Mouse (Mus musculus) midbrain, embryonic 10.5 days (tissue): ENCODE measurements around the gene Creb5. TPM values are rescaled to one million over a fixed set of nuclear protein-coding genes. Genes with fewer than 3 reads are reported as not detected.

Experiments
- DNase-seq: peaks from one replicate; pipeline ENCODE4 v3.0.0-alpha.2; 2017; ENCODE audit warnings: low spot score
- H3K27ac ChIP-seq: fragments of 300-500 bp; sonication (generic); replicated peaks from 2 replicates; pipeline ENCODE4 v1.5.1; 2016; ENCODE audit warnings: mild to moderate bottlenecking
- H3K27me3 ChIP-seq: fragments of 300-500 bp; sonication (generic); 2 replicates; pipeline ENCODE4 v1.6.1; 2016; ENCODE audit warnings: low read depth, mild to moderate bottlenecking; ENCODE audit not compliant: poor library complexity, severe bottlenecking
- H3K36me3 ChIP-seq: fragments of 300-500 bp; sonication (generic); 2 replicates; pipeline ENCODE4 v1.6.1; 2016; ENCODE audit warnings: mild to moderate bottlenecking, moderate library complexity
- H3K4me1 ChIP-seq: fragments of 300-500 bp; sonication (generic); 2 replicates; pipeline ENCODE4 v1.6.1; 2016
- H3K4me3 ChIP-seq: fragments of 300-500 bp; sonication (generic); 2 replicates; pipeline ENCODE4 v1.5.1; 2016; ENCODE audit warnings: mild to moderate bottlenecking, moderate library complexity
- H3K9me3 ChIP-seq: fragments of 300-500 bp; sonication (generic); replicated peaks from 2 replicates; pipeline ENCODE4 v1.6.1; 2016; ENCODE audit warnings: mild to moderate bottlenecking
- WGBS: fragments of 180-500 bp; shearing (Covaris S2); methylation state at CpG from one replicate; pipeline ENCODE4 v1.1.7; 2016; 5-methylcytosine and 5-hydroxymethylcytosine counted together
- polyA plus RNA-seq: library from polyadenylated mRNA; unstranded; fragments of >200 nt; fragmentation: Nextera tagmentation; extraction: Ambion mirVana; gene quantifications from 2 replicates; pipeline ENCODE4 v1.2.1, GENCODE M21; 2016

Gene Creb5
- polyA plus RNA-seq, 1 experiment from 2014 or later = 4.8 TPM

GRCm38 (mm10) chr6:53510005-53510404, 222.9 kb downstream of the Creb5 start:
- Histone ChIP-seq H3K27ac (no peak overlapping the region), H3K9me3 (no peaks in the 10 kb centered on the region), H3K4me3 (no peak overlapping the region), H3K27me3 (no peaks in the 10 kb centered on the region), H3K36me3 (no peaks in the 10 kb centered on the region), H3K4me1 (no peaks in the 10 kb centered on the region)
- DNase-seq = no peak
- 57% methylated on average over 7 of the region's 7 CpGs for WGBS

DNA sequence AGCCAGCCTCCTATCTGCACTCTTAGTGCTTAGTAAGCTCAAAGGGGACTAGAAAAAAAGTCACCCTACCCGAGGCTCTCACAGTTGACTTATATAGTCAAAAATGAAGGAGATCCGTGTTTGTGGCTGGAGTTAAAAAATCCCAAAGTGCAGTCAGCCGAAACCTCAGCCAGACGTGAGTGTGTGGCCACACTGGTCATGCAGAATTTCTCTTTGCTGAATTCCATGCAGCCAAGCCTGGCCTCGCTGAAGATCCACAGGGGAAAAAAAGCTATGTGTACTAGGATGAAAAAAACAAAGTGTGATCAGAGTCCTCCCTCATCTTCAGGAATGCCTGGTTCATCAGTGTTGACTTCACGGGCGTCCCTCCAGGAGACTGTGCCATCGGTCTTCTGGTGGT, 225.2 kb downstream of the Creb5 start:
- Histone ChIP-seq H3K4me3 (no peak overlapping the region), H3K4me1 (peaks cover 1% of the 10 kb centered on the region; the same call in 1 of the 2 replicates), H3K27ac (no peak overlapping the region), H3K9me3 (no peaks in the 10 kb centered on the region), H3K27me3 (no peaks in the 10 kb centered on the region; the same call in 1 of the 2 replicates), H3K36me3 (no peaks in the 10 kb centered on the region)
- no peak for DNase-seq
- 86% methylated on average over 8 of the region's 8 CpGs for WGBS

DNA sequence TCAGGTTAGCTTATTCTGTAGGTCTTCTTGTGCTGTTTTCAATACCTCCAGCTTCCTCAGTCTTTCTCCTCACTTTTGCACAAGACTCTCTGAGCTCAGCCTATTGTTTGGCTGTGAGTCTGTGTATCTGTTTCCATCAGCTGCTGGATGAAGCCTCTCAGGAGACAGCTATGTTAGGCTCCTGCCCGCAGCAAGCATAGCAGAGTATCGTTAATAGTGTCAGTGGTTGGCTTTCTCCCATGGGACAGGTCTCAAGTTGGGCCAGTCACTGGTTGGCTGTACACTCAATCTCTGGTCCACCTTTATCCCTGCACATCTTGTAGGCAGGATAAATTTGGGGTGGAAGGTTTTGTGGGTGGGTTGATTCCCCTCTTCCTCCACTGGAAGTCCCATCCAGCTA, 226.3 kb downstream of the Creb5 start:
- H3K9me3 ChIP-seq = no peaks in the 10 kb centered on the region
- WGBS = 89% methylated on average over 2 of the region's 2 CpGs
- no peaks in the 10 kb centered on the region for H3K36me3 ChIP-seq
- no peak for DNase-seq
- no peak overlapping the region for H3K27ac ChIP-seq
- H3K4me1 ChIP-seq = peaks cover 5% of the 10 kb centered on the region; the same call in 1 of the 2 replicates
- H3K27me3 ChIP-seq = no peaks in the 10 kb centered on the region; the same call in 1 of the 2 replicates
- H3K4me3 ChIP-seq = no peak overlapping the region

DNA sequence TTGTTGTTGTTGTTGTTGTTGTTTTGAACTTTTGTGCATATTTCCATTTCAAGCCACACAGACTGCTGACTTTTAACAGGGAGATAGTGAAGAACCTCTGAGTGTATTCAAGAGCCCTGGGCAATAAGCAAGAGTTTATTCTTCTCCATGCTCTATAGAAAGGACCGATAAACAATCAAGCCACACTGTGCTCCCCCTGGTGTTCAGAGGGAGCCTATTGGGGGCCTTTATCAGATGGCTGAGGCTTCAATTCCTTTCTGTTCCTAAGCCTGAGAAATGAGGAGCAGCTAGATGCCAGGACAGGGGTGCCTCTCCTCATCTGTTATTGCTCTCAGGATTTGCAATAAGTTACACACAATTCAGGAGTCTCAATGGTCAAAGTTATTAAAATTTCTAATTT, 227.8 kb downstream of the Creb5 start:
- Histone ChIP-seq H3K27me3 (no peaks in the 10 kb centered on the region; the same call in 1 of the 2 replicates), H3K9me3 (no peaks in the 10 kb centered on the region), H3K4me3 (no peak overlapping the region), H3K4me1 (peaks cover 5% of the 10 kb centered on the region; the same call in 1 of the 2 replicates), H3K36me3 (no peaks in the 10 kb centered on the region), H3K27ac (no peak overlapping the region)
- no peak for DNase-seq
- WGBS = 59% methylated on average over 1 of the region's 1 CpGs

DNA sequence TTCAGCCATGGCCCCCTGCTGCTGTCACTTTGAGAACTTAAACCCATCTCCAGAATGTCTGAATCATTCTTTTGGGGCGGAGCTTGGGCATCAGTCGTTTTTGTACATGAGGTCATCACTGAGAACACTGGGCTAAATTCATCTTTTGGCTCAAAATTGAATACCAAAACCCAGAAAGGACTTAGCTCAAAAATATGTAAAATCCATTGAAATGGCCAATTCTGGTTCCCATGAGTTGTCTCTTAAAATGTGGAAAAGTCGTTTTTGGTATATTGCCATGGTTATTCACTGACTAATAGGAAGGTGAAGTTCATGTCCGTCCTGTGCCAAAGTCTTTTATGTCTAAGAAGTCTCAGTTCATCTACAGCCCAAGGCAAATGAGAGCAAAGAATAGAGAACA, 228.5 kb downstream of the Creb5 start:
- 90% methylated on average over 4 of the region's 4 CpGs for WGBS
- peaks cover 5% of the 10 kb centered on the region; the same call in 1 of the 2 replicates for H3K4me1 ChIP-seq
- no peaks in the 10 kb centered on the region; the same call in 1 of the 2 replicates for H3K27me3 ChIP-seq
- H3K9me3 ChIP-seq = no peaks in the 10 kb centered on the region
- no peaks in the 10 kb centered on the region for H3K36me3 ChIP-seq
- no peak overlapping the region for H3K27ac ChIP-seq
- DNase-seq = no peak
- H3K4me3 ChIP-seq = no peak overlapping the region

DNA sequence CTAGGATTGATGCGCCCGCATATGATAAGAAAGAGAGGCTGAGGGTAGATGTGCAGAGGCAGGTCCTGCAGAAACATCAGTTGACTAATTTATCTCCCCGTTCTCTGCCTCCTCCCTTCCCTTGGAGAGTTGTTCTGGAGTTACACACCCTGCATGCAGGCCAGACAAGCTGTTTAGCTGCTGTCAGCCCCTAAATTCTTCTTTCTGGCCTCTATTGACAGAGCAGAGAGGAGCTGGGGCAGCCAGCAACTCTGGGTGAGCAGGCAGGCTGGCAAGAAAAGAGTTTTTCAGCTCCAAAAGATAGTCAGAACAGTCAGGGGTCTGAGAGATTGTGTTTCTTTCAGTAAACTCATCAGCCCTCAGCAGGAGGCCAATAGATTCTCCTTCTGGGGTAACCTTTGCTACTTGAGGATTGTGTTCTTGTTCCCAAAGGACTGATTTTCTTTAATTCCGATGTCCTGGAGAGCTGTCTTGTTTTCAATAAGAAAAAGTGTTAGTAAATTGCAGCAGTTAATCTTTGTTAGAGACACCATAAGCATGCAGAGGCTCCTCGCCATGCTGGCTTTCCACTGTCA, 230.4 kb downstream of the Creb5 start:
- H3K27me3 ChIP-seq = no peaks in the 10 kb centered on the region; the same call in 1 of the 2 replicates
- H3K36me3 ChIP-seq = no peaks in the 10 kb centered on the region
- H3K9me3 ChIP-seq = no peaks in the 10 kb centered on the region
- 46% methylated on average over 5 of the region's 5 CpGs for WGBS
- DNase-seq = no peak
- peaks cover 5% of the 10 kb centered on the region; the same call in 1 of the 2 replicates for H3K4me1 ChIP-seq
- H3K27ac ChIP-seq = no peak overlapping the region
- H3K4me3 ChIP-seq = no peak overlapping the region

DNA sequence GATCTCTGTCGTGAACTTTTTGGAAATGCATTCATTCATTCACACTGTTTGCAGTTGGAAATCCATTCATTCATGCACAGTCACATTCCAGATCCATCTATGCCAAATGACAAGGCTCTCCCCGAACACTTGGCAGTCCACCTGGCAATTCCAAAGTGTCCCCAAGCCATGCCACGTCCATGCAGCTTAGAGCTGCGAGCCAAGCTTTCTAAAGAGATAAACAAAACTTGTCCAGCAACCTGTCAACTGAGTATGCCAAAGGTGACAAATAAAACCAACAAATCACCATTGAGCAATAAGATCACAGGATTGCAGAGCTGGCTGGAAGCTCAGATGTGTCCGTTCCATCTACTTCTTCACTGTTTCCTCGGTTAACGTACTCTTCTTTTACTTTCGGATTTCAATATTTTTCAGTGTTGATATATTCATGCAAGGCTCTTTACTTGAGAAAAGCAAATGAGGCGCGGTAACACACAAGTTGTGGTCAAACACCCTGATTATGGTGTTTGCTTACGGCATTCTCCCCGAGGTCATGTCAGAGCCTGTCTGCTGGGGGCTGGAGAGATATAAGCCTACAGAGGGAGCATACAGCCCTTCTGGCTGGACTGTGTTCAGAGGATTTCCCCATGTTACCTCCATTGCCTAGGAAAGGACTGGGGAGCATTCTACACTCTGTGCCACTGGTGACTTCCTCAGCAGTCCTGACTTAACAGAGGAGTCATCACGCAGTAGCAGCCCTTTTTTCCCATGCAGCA, 236.8 kb downstream of the Creb5 start:
- Histone ChIP-seq H3K27me3 (no peaks in the 10 kb centered on the region), H3K27ac (no peak overlapping the region), H3K4me3 (no peak overlapping the region), H3K4me1 (no peaks in the 10 kb centered on the region), H3K36me3 (no peaks in the 10 kb centered on the region), H3K9me3 (no peaks in the 10 kb centered on the region)
- 90% methylated on average over 13 of the region's 13 CpGs for WGBS
- DNase-seq = no peak

DNA sequence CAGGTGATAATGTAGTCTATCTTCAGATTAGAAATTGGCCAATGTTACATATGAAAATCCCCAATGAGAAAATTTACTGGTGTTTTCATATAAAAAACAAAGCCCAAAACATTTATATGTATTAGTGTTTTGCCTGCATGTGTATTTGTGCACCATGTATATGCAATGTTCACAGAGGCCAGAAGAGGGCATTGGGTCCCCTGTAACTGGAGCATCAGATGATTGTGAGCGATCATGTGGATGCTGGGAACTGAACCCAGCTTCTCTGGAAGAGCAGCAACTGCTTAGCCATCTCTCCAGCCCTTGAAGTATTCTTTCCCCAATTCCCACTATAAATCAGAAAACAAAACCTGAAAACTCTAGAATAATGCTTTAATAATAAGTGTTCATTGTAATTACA, 239.4 kb downstream of the Creb5 start:
- H3K4me1 ChIP-seq = no peaks in the 10 kb centered on the region
- no peak overlapping the region for H3K27ac ChIP-seq
- WGBS = 83% methylated on average over 1 of the region's 1 CpGs
- no peaks in the 10 kb centered on the region for H3K27me3 ChIP-seq
- H3K36me3 ChIP-seq = no peaks in the 10 kb centered on the region
- no peaks in the 10 kb centered on the region for H3K9me3 ChIP-seq
- no peak overlapping the region for H3K4me3 ChIP-seq
- DNase-seq = no peak

- DNase-seq = no peak
- WGBS = 91% methylated on average over 8 of the region's 8 CpGs
- H3K4me1 ChIP-seq = no peaks in the 10 kb centered on the region
- no peaks in the 10 kb centered on the region for H3K27me3 ChIP-seq
- no peaks in the 10 kb centered on the region for H3K36me3 ChIP-seq
- no peak overlapping the region for H3K27ac ChIP-seq
- H3K9me3 ChIP-seq = no peaks in the 10 kb centered on the region
- no peak overlapping the region for H3K4me3 ChIP-seq
Observed at GRCm38 (mm10) chr6:53530742-53531141, 243.7 kb downstream of the Creb5 start.

DNA sequence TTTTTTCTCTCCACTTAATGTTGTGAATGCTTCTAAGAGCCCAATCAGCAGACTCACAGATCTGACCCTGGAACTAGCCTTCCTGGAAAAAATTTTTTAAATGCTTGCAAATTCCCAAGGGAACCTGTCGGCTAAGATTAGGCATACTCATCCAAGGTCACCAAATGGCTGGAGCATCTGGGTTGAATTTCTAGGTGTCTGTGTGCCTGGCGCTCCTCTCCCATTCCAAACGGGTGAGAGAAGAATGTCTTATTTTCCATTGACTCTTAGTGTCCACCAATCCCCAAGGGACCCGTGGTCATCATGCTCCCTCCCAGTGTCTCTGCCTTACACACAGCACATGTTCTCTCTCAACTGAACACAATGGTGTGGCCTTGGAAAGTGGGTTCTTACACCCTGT, 244.4 kb downstream of the Creb5 start:
- DNase-seq = no peak
- no peaks in the 10 kb centered on the region for H3K4me1 ChIP-seq
- no peaks in the 10 kb centered on the region for H3K36me3 ChIP-seq
- WGBS = 86% methylated on average over 4 of the region's 4 CpGs
- no peaks in the 10 kb centered on the region for H3K27me3 ChIP-seq
- no peak overlapping the region for H3K27ac ChIP-seq
- no peaks in the 10 kb centered on the region for H3K9me3 ChIP-seq
- H3K4me3 ChIP-seq = no peak overlapping the region

DNA sequence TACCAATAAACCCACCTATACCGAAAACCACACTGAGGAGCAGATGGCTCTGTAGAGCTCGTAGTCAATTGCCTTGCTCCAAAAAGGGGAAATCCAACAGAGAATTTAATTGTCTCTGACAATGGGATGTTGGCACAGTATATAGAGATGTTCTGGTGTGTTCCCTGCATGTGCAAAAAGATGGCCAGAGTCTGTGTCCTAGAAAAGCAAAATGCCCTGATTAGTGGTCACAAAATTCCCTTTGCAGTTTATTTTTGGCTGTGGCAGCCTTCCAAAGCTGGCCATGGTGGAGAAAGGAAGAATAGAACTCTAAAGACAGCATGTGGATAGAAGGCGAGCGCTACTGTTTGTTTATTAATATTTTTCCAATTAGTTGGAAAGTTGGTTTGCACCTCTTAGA, 250.5 kb downstream of the Creb5 start:
- no peak for DNase-seq
- no peaks in the 10 kb centered on the region for H3K36me3 ChIP-seq
- H3K4me1 ChIP-seq = no peaks in the 10 kb centered on the region
- no peaks in the 10 kb centered on the region for H3K27me3 ChIP-seq
- H3K4me3 ChIP-seq = no peak overlapping the region
- WGBS = 93% methylated on average over 4 of the region's 4 CpGs
- no peak overlapping the region for H3K27ac ChIP-seq
- H3K9me3 ChIP-seq = no peaks in the 10 kb centered on the region

GRCm38 (mm10) chr6:53541798-53542197, 254.7 kb downstream of the Creb5 start:
- H3K4me1 ChIP-seq = peaks cover 15% of the 10 kb centered on the region
- H3K9me3 ChIP-seq = no peaks in the 10 kb centered on the region
- no peak overlapping the region for H3K27ac ChIP-seq
- H3K4me3 ChIP-seq = no peak overlapping the region
- H3K36me3 ChIP-seq = no peaks in the 10 kb centered on the region
- 94% methylated on average over 5 of the region's 5 CpGs for WGBS
- peaks cover 13% of the 10 kb centered on the region; the same call in 1 of the 2 replicates for H3K27me3 ChIP-seq
- no peak for DNase-seq

DNA sequence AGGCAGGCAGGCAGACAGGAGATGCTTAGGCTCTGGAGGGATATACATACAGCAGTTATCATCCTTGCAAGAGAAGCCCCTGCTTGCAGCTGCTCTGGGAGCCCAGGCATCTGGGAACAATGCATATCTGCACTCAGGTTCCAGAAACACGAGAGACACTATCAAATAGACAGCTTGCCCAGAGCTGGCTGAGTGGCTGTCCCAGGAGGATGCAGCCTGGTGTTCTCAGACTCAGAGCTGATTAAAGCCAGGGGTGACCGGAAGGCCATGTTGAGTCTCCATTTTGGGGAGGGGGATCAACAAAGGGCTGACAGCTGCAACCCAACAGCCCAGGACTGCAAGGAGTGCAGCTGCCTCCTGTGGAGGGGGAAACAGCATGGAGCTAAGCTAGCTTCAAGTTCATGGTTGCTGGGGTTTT, 258.4 kb downstream of the Creb5 start:
- DNase-seq = peak; percentile 51
- peak overlapping the region; percentile 39 for H3K27ac ChIP-seq
- H3K36me3 ChIP-seq = no peaks in the 10 kb centered on the region
- H3K9me3 ChIP-seq = no peaks in the 10 kb centered on the region
- no peak overlapping the region for H3K4me3 ChIP-seq
- H3K27me3 ChIP-seq = peaks cover 50% of the 10 kb centered on the region
- WGBS = 30% methylated on average over 2 of the region's 2 CpGs
- H3K4me1 ChIP-seq = peaks cover 32% of the 10 kb centered on the region
